Mouse (Mus musculus): ENCODE measurements around the gene Gm281.

GRCm38 (mm10) chr14:13910148-13910547 lies 4.1 kb downstream of the Gm281 start:
- TF ChIP-seq CTCF (IDR thresholded peaks at IDR 0.05; ENCODE audit: control insufficient read depth, insufficient read depth, low read length): no peak
- TF ChIP-seq POLR2A (IDR thresholded peaks at IDR 0.05; ENCODE audit: borderline replicate concordance, control insufficient read depth, low read depth, low read length): no peak

Measured in bone marrow, adult 2 months (tissue).